Mouse (Mus musculus): ENCODE results near the gene Exo1.
A peak's percentile ranks its signal among the peaks of the same experiment; 100 is the strongest.

Gene Exo1

DNA sequence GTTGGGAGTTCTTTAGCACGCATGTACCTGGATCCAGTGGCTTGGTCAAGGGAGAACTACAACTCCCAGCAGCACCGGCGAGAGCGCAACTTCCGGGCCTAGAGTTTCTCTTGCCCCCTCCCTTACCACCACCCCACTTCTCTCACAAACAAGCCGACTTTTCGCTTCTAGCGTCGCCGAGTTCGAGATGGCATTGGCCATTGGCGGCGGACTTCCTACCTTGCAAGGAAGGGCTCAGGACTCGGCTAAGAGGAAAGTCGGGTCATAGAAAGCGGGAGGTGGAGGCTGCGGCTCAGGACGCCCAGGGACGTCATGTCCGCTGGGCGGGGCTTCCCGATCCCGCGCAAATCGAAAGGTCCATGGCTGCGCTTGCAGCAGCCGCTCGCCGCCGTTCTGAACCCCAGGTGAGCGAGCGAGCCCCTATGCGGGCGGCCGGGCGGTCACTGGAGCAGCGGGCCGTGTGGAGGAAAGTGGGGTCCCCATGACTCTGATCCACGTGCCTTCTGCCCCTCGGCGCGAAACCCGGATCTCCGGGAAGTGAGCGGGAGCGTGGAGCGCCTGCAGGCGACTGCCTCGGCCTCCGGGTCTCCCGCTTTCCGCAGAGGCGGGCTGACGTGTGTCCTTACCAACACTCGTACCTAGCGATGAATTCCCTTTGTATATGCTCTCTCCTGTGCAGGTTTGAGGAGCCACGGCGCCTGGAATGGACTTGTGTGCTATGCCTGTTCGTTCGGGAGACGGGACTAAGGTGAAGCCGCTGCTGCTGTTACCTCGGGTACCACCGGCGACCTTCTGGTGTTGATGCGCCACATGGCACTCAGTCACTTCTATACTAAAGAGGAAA, at the start of gene Exo1:
TSS of gene Exo1 (plus strand) at position 129 of the 844 bp plus-strand sequence.
- peak; percentile 77 for DNase-seq

DNA sequence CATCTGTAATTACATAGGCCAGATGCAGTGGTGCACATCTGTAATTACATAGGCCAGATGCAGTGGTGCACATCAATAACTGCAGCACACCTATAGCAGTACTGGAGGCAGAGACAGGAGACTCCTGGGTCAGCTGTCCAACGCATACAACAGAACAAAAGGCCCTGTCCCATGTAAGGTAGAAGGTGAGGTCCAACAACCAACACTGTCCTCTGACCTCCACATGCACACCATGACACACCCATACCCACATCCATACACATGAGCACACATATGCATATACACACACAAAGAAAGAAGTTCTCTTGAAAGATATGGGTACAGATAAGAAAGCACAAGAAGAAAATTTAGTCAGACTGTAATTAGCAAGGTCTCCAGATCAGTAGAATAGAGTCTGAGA, 24.9 kb upstream of the Exo1 start:
- DNase-seq = no peak

DNA sequence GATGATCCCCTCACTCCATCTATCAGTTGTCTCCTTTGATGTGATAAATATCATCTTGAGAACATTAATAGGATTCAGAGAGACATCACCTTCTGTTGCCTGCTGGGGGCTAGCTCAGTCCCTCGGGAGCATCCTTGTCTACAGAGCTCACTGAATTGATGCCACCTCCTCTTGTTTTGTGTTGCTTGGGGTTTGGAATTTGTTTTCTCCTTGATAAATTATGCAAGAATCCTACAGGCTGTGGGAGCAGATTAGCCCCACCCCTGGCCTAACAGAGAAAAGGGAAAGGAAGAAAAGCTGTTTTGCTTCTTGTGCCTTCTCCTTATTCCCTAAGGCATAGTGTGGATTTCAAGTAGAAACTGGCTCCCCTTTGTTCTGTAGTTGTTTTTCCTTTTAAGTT, 13.3 kb upstream of the Exo1 start:
- DNase-seq = no peak

DNA sequence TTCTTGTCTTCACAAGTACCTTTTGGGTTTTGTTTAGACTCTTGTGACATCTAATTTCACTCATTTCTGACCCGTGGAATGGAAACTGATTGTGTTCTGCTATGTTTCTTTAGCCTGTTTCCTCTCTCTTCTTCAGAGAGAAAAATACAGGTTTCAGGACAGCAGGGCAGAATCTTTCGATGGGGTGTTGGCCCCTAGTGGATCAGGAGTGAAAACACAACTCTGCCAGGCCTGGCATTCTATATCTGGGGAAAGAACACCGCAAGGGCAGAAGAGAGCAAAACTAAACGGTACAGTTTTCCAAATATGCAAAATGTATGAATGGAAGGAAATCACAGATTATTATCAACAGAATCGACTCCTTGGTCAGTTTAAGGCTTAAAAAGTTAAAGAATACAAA, 12.8 kb upstream of the Exo1 start:
- no peak for DNase-seq

DNA sequence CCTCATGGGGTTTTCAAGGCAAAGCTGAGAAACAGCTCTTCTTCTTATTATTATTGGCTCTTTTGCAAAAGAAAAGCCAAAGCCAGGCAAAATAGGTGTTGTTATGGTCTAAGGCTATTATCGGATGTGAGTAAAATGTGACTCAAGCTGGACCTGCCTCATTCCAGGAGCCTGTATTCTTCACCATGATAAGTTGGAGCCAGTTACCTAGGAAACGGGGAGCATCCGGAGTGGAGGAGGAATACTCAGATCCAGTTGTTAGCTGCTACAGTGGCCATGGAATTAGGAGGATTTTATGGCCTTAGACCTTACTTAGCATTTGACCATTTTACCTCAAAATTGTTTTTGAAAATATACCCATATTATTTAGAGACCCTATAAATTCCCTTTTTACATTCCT, 9.7 kb upstream of the Exo1 start:
- no peak for DNase-seq

DNA sequence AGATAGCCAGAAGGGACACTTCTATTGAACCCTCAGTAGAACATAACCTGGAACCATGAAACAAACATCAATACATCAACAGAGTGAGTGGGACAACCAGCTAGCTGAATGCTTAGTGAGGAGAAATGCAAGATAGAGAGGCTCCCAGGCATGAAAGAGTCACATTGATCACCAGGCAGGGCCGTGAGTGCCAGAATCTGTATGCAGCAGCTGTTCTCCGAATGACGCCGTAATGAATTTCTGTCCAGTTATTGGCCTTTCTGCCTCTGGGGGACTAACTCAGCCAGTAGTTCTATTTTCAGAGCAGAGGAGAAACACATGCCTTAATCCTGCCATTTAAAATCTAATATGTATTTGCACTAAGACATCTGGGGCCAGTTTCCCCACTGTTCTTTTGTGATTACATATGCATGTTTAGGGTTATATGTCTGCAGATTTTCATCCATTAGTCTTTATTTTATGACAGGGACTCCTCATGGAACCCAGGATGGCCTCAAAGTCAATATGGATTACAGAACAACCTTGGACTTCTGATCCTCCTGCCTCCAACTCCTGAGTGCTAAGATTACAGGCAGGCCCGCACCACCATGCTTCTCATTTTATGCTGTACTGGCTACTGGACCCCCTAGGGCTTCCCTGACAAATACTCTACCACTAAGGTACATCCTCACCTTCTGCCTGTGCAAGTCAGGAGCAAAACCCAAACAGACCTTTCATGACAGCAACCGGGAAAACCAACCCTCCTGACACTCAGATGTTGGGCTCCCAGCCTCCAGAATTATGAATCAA, 8.2 kb upstream of the Exo1 start:
- DNase-seq = no peak

DNA sequence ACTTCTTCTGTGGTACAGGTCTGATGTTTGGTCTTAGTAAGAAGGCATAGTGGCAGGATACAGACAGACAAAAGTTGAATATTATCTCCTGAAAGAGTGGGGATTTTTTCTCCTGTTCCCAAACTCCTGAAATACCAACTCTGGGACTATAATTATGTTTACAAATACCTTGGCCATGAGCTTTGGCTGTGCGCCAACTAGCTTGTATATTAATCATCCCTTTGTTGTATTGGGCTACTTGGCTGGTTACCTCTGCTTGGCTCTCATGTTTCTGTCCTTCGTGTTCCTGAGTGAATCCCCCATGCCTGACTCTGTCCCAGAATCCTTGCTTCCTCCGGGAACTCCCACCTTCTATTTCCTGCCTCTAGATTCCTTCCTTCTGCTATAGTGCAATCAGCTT, 3.0 kb downstream of the Exo1 start:
- DNase-seq = no peak

DNA sequence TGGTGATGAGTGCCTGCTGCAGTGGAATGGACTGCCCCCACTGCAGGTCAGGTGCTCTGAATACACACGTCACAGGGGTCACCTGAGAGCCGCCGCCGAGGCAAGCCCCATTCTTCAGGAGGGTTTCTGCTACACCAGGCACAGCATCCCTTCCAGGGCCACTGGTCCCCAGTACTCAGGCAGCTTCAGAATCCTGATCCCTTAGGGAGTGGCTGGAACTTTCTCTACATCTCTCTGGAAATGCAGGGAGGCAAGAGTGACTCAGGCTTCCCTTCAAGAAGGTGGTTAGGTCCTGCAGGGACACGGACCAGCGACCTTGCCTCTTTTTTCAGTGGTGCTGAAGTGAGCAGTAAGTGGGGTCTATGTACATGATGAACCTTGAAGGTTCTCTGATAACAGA, 12.9 kb downstream of the Exo1 start:
- DNase-seq = no peak

DNA sequence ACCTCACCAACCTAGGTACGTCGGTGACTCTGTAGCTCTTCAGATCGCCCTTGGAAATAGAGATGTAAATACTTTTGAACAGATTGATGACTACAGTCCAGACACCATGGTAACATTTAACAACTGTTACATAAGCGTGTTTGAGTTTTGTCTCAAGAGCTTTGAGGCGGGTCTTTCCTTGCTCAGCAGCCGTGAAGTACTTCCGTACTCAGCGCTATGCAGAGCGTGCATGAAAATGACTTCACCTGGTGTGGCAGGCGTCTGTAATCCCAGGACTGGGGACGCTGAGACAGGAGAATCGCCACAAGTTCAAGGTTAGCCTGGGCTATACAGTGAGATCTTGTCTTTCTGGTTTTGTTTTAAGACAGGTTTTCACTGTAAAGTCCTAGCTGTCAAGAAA, 13.3 kb downstream of the Exo1 start:
- no peak for DNase-seq

DNA sequence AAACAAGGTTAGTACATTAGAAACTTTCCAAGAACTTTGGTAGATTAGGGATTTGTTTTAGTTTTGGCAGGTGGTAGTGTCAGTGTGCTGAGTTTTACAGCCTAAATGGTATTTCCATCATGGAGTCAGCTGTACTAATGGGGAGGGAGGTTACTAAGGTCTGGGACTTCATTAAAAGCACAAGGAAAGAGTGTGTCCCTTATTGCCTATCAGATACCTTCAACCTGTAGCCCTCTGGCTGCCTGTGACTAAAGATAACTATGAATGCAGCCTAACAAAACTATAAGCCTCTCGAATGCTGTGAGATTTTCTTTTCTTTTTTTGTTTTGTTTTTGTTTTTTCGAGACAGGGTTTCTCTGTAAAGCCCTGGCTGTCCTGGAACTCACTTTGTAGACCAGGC, 30.8 kb downstream of the Exo1 start:
- DNase-seq = no peak

DNA sequence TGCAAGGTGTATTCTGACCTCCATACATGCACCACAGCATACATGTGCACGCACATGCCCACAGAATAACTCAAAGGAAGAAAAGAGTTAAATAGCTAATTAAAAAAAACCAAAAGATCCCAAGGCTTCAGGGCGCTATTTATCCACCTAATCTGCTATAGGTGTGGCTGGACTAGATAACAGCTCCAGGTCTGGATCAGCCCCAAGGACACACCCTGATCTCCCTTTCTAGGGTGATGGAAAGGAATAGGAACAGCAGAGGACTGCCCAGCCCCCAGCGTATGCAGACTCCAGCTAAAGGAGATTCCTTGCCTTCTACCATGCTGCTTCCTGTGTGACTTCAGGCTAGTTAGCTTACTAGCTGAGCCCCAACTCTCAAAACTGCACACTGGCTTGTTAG, 31.7 kb downstream of the Exo1 start:
- DNase-seq = no peak

DNA sequence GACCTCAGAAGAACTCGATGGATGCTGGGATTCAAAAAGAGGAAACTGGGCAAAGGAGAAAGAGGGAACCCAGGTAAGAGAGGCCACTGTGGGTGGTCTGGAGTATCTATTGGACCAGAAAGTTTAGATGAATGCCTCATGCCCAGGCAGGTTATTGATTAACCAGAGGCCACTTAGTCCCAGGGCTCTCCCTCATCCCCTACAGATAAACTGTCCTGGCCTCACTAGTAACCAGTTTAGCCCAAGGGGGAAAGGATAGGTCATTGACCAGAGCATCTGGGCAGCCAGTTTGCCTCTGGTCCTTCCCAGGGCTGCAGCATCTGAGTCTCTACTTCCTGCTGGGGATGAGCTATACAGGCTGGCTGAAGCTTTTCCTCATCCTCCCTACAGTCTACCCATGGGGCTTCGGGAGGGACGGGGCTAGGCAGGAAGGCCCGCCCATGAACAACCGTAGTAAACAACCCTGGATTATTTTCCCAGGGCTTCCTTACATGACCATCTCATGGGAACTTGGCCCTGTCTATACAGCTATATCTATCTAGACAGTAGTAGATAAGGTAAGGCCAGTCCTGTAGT, 33.4 kb downstream of the Exo1 start:
- DNase-seq = no peak

DNA sequence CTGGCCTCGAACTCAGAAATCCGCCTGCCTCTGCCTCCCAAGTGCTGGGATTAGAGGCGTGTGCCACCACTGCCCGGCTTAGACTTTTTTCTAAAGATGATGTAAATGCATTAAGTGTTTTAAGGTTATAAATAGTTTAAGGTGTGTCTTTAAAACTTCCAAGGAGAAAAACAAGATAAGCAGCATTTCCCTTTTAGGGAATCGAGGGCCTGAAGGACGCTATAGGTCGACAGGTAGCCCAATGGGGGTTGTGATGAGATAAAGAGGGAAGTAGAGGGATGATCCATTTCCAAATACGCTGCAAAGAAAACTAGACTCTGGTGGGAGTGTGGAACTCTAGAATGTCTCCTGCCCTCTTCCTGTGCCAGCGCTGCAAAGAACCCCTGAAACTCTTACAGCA, 39.6 kb downstream of the Exo1 start, which contains the start of gene Gm38100:
TSS of gene Gm38100 (plus strand) at position 301 of the 400 bp plus-strand sequence.
- DNase-seq = no peak

DNA sequence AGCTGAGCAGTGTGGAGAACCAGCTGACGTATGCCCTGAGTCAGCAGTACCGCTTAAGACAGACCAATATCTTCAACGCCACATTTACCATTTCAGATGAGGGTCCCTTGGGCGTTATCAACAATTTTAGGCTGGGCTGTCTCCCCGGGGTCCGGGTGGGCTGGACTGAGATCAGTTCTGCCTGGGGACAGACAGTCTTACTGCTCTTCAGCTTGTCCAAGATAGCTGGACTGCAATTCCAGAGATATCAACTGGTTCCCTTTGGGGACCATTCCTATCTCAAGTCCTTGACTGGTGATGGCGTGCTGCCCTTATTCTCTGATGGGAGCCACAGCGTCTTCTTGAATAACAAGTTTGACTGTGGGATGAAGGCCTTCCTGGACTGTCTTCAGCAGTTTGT, 40.7 kb downstream of the Exo1 start:
- DNase-seq = no peak

DNA sequence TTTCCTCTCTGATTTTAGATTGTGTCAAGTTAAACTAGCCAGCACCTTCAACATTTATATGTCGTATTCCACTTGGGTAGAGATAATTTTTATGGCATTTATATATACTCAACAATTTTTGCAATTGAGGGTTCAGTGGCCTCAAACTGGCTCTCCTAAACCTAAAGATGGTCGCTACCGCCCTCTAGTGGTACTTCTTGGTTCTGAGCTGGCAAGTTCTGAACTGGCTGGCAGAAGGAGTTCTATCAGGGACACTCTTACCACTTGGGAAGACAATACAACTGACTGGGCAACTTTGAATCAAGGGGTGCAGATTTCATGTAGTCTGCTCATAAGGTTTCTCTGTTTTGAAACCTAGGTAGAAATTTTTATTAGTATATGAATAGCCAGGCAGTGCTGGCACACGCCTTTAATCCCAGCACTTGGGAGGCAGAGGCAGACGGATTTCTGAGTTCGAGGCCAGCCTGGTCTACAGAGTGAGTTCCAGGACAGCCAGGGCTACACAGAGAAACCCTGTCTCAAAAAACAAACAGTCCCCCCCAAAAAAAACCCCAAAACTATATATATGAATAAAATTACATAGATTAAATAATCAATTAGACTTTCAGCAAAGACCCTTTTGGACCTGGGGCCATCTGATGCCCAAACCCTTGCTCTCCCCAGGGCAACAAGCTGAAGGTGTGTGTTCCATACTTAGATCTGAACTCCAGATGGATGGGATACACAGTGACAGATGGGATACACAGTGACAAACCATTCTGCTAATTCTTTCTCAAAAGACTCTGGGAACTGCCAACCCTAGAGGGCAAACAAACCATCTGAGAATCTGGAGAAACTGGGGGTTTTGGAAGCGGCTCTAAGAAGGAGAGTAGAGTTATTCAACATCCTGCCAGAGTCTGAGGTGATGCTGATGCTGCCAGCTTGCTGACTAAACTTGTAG, 43.7 kb downstream of the Exo1 start:
- peak; percentile 38 for DNase-seq

DNA sequence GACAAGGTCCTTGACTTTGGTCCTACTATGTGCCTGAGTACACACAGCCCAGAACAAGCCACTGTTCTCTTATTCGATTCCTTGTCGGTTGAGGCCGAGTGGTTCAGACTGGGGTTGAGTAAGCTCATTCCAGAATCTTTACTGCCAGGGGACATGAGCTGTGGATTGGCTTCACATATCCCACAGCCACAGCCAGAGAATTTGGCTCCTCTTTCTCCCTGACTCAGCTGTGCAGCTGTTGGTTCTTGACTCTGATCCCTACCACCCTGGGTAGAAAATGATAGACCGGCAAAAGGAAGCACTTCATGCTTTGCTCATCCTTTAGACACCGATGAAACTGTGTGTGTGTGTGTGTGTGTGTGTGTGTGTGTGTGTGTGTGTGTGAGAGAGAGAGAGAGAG, 51.0 kb downstream of the Exo1 start:
- no peak for DNase-seq

DNA sequence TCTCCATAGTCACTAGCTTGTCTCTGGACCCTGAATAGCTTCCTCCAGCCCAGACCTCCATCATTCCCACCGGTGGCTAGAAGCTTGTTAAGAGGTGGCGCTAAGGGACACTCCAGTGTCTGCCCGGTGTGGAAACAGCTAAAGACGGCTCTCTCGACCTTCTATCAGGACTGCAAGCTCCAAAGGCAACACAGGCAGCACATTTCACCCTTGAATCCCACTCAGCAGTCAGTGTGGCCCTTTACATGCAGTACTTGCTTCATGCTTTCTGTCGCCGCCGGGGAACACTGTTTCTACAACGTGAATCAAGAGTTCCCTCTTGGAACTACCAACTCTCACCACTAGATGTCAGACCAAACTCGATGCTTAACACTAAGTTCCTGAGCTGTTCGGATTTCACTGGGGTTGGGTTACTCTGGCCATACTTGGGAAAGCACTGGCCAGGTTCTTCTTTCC, 55.9 kb downstream of the Exo1 start:
- peak; percentile 61 for DNase-seq

DNA sequence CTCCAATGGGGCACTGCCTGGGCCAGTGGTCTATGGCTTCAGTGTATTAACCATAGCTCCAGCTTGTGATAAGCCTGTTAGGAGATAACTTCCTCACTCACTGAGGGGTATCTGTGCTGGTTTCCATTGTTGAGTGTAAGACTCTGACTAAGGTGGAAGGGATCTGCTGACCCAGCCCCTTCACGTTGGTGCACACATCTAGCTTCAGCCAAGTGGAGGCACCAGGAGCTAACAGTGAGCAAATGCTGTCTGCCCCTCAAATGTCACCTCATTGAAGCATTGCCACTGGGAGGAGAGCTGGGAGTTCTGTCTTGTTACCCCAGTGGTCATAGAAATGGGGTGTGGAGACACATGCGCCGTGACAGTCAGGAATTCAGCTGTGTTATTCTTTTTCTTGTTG, 58.4 kb downstream of the Exo1 start:
- DNase-seq = no peak

DNA sequence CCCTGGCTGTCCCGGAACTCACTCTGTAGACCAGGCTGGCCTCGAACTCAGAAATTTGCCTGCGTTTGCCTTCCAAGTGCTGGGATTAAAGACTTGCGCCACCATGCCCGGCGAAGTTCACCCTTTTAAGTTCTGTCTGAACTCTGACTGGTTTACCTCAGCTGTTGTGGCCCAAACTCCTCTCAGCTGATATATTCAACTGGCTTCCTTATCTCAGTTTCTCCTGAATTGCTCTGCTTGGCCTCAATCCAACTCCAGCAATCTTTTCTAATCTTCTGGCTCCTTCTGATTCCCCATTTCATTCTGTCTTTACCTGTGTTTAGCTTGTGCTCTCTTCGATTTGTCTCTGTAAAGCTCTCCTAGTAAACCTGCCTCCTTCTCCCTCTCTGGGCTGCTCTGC, 62.8 kb downstream of the Exo1 start:
- DNase-seq = no peak

DNA sequence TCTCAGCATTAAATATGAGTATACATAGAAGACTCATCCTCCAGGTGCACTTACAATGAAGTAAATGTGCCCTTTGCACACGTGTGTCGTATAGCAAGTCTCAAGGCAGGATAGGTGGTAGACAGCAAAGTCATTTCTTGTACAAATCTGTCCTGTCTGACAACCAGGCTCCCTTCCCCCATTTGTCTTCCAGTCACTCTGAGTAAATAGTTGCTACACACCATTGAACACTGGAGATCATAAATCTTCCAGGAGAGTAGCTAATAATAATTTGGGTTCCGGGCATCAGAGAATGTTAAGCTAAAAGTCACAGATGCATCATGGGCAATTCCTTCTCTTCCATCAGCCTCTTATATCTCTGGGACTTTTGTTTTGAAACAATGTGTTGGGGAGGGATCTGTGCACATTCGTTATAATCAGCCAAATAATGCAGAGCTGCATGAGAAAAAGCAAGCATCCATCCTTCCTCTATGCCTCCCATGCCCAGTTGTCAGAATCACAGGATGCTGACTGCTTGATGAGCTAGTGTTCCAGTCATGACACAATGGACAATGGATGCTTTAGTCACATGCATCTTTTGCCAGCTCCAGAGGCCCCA, 66.4 kb downstream of the Exo1 start:
- DNase-seq = no peak

DNA sequence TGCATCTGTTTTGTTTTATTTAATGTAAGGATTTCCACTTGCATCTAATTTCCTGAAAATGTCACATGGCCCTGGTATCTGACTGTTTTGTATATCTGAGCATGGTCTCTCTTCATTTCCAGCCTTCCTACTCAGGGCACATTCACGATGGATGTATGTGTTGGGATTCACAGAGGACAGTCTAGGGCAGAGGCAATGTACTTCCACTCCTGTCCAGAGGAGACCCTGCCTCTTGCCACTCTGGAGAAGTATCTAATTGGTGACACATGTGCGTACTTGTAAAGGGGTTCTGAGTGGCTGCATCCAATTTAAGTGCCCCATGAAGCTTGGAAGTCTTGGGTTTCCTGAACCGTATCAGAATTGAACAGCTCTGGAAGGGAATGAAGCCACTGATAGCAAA, 70.0 kb downstream of the Exo1 start:
- no peak for DNase-seq

DNA sequence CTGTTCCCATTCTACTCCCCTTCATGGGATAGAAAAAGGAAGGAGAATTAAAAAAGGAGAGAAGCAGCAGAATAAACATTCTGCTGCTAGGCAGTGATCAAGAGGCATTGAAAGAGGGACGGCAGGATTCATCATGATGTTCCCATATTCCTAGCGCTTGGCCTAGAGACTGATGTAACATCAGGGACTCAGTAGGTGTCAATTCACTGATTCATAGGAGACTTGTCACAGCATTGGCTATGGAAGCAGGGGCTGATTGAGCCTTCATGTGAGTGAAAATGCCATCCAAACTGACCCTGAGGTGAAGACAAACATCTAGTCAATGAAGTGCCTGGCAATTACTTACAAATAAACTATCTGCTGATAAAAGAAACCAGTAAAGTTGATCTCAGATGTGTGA, 70.5 kb downstream of the Exo1 start:
- DNase-seq = no peak

Data from layer of hippocampus, adult 9-11 months (tissue).